Mouse (Mus musculus) E14TG2a.4 (cell line): ENCODE measurements at regions not wholly inside any gene's neighbourhood (a gene's known extent, or its start where the extent isn't known, plus 50 kb on each side); places are given as distances from the start of the nearest gene placed in this dataset.

Experiments
- H3K27me3 ChIP-seq: 2 replicates; pipeline ENCODE4 v1.6.1; 2014; ENCODE audit warnings: low read length, control low read depth; ENCODE audit not compliant: insufficient read depth
- H3K36me3 ChIP-seq: 2 replicates; pipeline ENCODE4 v1.6.1; 2014; ENCODE audit warnings: low read length, control low read depth; ENCODE audit not compliant: insufficient read depth
- H3K4me1 ChIP-seq: replicated peaks from 2 replicates; pipeline ENCODE4 v1.6.1; 2014; ENCODE audit warnings: low read depth, low read length, control low read depth
- H3K4me3 ChIP-seq: replicated peaks from 2 replicates; pipeline ENCODE4 v1.5.1; 2014; ENCODE audit warnings: mild to moderate bottlenecking, low read length
- H3K9me3 ChIP-seq: 2 replicates; pipeline ENCODE4 v1.6.1; 2014; ENCODE audit warnings: low read length, control low read depth
- CTCF ChIP-seq: conservative IDR thresholded peaks from 2 replicates; pipeline ENCODE4 v1.5.1; 2014; ENCODE audit warnings: low read length
- NANOG ChIP-seq: IDR thresholded peaks from 2 replicates; pipeline ENCODE4 v1.6.1; 2014; ENCODE audit warnings: borderline replicate concordance, low read length, mixed read lengths
- POU5F1 ChIP-seq: IDR thresholded peaks from 2 replicates; pipeline ENCODE4 v1.6.1; 2014; ENCODE audit warnings: low read length, borderline replicate concordance

DNA sequence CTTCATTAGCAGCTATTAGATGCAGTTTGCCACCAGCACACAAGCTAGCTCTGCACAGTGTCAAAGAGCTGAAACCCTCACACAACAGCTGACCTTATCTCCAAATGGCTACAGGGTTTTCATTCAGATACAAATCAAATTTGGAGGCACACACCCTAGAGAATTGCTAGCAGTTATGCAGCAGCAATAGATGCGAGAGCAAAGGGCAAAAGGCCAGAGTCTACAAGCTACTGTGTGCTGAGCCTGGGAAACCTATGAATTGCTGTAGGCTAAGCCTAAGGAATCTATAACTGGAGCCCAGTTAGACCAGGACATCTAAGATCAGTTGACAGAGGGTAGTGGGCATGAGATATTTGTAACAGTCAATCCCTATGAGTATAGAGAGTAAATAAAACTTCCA is 85.8 kb upstream of the Gas2 start:
- H3K36me3 ChIP-seq, result no peaks in the 10 kb centered on the region
- H3K4me1 ChIP-seq, result no peaks in the 10 kb centered on the region
- no peak overlapping the region for H3K4me3 ChIP-seq
- H3K27me3 ChIP-seq, result no peaks in the 10 kb centered on the region
- TF ChIP-seq NANOG, result no peak
- no peak for TF ChIP-seq POU5F1
- TF ChIP-seq CTCF, result no peak
- H3K9me3 ChIP-seq, result no peaks in the 10 kb centered on the region

DNA sequence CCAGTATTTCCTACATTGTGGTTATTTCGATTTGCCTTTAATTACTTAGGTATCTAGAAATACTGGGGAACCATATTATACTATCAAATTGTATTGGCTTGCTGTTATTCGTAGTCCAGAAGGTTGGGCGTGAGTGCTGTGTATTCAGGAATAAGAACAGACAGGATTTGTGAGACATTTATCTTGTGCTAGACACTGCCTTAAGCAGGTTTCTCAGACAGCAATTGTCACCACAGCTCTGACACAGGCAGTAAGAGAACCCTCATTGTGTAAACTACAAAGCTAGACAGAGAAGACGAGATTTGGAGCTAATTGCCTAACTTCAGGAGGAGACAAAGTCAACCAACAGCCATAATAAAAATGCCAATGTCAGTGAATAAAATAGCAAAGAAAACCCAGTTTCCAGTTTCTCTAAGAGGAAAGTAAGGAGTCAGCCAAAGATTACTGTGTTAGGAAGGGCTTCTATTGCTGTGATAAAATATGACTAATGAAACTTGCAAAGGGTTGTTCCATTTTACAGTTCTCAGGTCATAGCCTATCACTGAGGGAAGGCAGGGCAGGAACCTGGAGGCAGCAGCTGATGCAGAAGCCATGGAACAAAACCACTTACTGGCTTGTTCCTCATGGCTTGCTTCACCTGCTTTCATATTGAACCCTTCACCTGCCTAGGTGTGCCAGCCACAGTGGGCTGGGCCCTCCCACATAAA is 78.6 kb upstream of the Gas2 start:
- peaks cover 20% of the 10 kb centered on the region for H3K4me1 ChIP-seq
- no peaks in the 10 kb centered on the region for H3K9me3 ChIP-seq
- TF ChIP-seq CTCF (no peak), NANOG (no peak), POU5F1 (no peak)
- H3K27me3 ChIP-seq, result no peaks in the 10 kb centered on the region
- no peaks in the 10 kb centered on the region for H3K36me3 ChIP-seq
- no peak overlapping the region for H3K4me3 ChIP-seq

DNA sequence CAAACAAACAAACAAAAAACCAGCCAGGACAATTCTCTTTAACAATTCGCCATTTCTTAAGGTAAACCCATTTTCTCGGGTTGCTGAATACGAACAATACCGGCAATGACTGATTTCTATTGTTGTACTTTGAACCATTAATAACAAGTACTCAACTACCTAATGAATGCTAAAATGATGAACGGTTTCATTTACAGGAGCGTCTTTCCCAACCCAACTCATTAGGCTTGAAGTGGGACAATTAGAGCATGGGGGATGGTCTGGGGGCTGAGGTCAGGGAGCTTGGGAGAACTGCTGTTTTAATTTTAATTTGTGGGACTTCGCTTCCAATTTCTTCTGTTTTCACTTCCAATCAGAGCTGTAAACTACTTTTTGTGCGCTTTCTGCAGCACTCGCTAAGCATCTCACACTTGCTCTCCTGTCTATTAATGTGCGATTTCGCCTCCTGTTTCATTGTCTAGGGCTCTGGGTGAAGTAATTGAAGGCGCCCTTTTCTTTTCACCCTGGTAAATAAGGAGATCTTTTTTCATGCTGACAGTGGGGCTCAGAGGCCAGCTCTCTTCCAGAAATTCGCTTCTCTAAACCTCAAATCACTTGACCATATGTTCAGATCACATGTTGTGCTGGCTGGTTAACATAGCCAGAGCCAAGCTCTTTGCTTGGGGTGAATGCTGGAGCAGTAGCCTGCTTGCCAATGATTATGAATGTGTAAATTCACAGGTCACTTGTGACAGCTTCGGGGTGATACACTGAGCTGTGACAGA is 77.7 kb upstream of the Gas2 start:
- no peaks in the 10 kb centered on the region for H3K9me3 ChIP-seq
- peaks cover 20% of the 10 kb centered on the region for H3K4me1 ChIP-seq
- TF ChIP-seq NANOG (peak; percentile 87), CTCF (no peak)
- H3K27me3 ChIP-seq, result no peaks in the 10 kb centered on the region
- H3K4me3 ChIP-seq, result no peak overlapping the region
- H3K36me3 ChIP-seq, result no peaks in the 10 kb centered on the region

DNA sequence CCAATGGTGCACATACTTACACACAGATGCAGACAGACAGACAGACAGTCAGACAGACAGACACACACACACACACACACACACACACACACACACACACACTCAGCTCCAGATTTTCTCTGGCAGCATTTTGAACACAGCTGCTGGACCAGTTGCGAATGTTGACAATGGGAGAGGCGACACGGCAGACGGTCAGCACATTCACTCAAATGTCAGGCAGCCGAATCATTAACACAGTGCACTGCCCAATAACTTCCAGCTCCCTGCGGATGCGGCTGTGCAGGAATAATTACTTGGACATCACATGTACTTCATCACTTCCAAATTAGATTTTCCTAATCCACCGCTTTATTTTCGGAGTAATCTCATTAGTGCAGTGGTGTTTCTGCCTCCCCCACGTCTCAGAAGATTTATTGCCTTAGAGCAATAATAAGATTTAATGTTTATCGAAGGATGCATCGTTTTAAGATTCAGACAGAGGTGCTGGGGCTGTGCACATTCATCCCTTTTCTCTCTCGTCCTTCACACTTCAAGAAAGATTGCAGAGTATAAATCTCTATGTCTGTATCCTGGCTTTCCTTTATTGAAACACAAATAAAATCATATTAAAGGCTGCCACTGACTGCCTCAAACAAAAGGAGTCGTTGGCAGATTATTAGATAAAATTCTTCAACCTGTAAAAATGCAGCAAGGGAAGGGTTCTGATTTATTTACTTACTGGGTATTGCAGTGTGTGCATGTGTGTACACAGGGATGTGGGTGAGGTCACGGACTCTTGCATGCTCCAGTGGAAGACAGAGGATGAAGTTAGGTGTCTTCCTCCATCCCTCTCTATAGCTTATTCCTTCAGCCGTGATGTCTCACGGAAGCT is 70.9 kb upstream of the Gas2 start:
- no peaks in the 10 kb centered on the region for H3K36me3 ChIP-seq

DNA sequence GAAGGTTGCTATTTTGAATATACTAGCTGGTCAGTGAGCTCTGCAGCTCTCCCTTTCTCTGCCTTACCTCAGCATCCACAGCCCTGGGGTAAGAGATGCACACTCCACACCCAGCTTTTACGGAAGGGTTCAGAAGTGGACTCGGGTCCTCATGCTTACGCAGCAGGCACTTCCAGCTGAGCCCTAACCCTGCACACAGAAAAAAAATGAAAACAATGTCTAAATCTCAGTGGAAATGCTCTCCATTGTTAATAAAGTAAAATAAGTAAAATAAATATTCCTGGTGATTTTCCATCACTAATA is 70.3 kb upstream of the Gas2 start:
- TF ChIP-seq CTCF (no peak), NANOG (no peak), POU5F1 (no peak)
- Histone ChIP-seq H3K36me3 (no peaks in the 10 kb centered on the region), H3K9me3 (no peaks in the 10 kb centered on the region), H3K27me3 (no peaks in the 10 kb centered on the region), H3K4me3 (no peak overlapping the region), H3K4me1 (peaks cover 8% of the 10 kb centered on the region)

More for the DNA sequence above, 70.9 kb upstream of the Gas2 start:
- no peaks in the 10 kb centered on the region for H3K27me3 ChIP-seq
- no peak for TF ChIP-seq NANOG
- no peak for TF ChIP-seq POU5F1
- no peak for TF ChIP-seq CTCF
- H3K9me3 ChIP-seq, result no peaks in the 10 kb centered on the region
- H3K4me1 ChIP-seq, result peaks cover 8% of the 10 kb centered on the region
- H3K4me3 ChIP-seq, result no peak overlapping the region
